Mouse (Mus musculus): ENCODE measurements around the gene Ctsd.
"Not testable (repeated sequence)": the region's sequence is repeated elsewhere in the genome, so short reads cannot be mapped to it uniquely, and the experiment has no call there.

The Ctsd gene

GRCm38 (mm10) chr7:142335151-142335550, 52.7 kb downstream of the Ctsd start:
- peak; percentile 95 for DNase-seq (ENCODE audit: low read depth, low spot score)

GRCm38 (mm10) chr7:142334246-142334645, 53.6 kb downstream of the Ctsd start:
- DNase-seq (ENCODE audit: low read depth, low spot score): peak; percentile 95

GRCm38 (mm10) chr7:142332741-142333140, 55.1 kb downstream of the Ctsd start:
- DNase-seq (ENCODE audit: low read depth, low spot score): not testable (repeated sequence)

DNA sequence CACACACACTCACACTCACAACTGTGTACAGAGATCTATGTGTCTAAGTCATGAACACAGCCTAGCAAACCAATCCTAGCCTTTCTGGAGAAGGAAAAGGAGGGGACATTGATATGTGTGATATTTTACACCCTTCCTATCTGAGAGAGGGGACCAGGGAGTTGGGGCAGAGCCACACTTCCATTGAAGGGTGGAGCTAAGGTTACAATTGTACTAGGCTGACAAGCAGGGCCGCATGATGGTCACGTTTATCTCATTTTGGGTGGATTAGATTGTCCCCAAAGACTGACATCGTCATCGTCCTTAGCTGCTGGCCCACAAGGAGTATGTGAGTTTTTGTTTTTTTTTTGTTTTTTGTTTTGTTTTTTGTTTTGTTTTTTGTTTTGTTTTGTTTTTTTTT, 56.6 kb downstream of the Ctsd start:
- no peak for DNase-seq (ENCODE audit: low read depth, low spot score)

DNA sequence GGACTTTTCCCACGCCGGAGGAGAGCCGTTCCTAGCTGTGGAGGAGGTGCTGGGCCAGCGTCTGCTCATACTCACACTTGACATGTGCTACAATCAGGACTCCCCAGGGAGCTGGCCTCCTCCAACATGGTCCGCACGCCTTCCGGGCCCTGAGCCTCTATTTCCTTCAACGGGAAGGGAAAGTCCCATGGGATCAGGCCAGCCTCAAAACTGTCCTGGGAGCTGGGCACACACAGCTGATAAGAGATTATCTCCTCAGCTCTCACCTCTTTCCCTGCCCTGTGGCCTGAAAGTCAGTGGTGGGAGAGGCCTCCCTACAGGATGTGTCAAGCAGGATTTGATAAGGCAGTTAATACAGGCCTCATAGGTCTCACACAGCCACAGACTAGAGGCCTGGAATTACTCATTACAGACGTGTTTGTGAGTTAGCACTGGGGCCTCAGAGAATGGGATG, 57.5 kb downstream of the Ctsd start:
- DNase-seq (ENCODE audit: low read depth, low spot score): no peak

- DNase-seq (ENCODE audit: low read depth, low spot score): no peak
Observed at GRCm38 (mm10) chr7:142328507-142328906, 59.3 kb downstream of the Ctsd start.

DNA sequence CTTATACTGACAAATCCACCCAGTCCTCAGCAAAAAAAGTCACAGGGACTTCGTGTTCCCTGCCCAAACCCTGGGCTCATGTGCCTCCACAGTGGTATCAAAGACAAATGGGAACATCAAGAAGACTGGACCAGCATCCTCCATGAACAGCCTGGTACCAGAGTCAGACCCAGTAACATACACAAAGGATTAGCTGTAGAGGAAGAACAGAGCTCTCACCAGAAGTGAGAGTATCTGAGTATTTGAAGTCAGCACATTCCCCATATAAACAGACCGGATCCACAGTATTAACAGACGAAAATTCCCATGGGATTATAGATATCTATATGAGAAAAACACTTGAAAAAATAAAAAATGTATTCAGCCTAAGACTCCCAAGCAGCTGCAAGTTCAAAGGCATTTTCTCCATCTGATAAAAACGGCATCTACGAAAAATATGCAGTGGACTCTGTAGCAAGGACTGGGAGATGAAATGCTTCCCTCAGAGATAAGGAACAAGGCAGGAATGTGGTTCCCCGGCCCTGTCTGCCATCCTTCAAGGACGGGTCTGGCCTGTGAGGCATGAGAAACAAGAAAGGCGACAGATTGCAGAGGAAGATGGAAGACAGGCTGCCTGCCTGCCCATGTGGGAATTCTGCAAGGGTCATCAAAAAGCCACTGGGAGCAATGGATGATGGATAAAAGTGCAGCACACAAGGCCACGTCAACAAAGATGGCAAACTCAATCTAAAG, 61.0 kb downstream of the Ctsd start:
- DNase-seq (ENCODE audit: low read depth, low spot score): no peak
